Mouse (Mus musculus) embryonic facial prominence, embryonic 13.5 days (tissue): ENCODE data around the gene Rtkn2. TPM values are rescaled to one million over a fixed set of nuclear protein-coding genes. Genes with fewer than 3 reads are reported as not detected.

Experiments
- ATAC-seq: fragments of 200-750 bp; cut with Nextera tagmentation; 2 replicates; pipeline ENCODE4 v1.8.0; 2017; ENCODE audit warnings: low read depth; ENCODE audit not compliant: insufficient number of reproducible peaks, insufficient read depth, low FRiP score, low TSS enrichment
- H3K27ac ChIP-seq: fragments of 300-500 bp; sonication (generic); 2 replicates; pipeline ENCODE4 v1.5.1; 2015; ENCODE audit warnings: moderate library complexity, mild to moderate bottlenecking, inconsistent platforms
- H3K27me3 ChIP-seq: fragments of 300-500 bp; sonication (generic); 2 replicates; pipeline ENCODE4 v1.6.1; 2015; ENCODE audit warnings: mild to moderate bottlenecking, inconsistent platforms
- H3K36me3 ChIP-seq: fragments of 300-500 bp; sonication (generic); 2 replicates; pipeline ENCODE4 v1.6.1; 2015; ENCODE audit warnings: mild to moderate bottlenecking, inconsistent platforms
- H3K4me1 ChIP-seq: fragments of 300-500 bp; sonication (generic); 2 replicates; pipeline ENCODE4 v1.6.1; 2015; ENCODE audit warnings: inconsistent platforms
- H3K4me2 ChIP-seq: fragments of 300-500 bp; sonication (generic); 2 replicates; pipeline ENCODE4 v1.6.1; 2015; ENCODE audit warnings: moderate library complexity, mild to moderate bottlenecking, inconsistent platforms
- H3K4me3 ChIP-seq: fragments of 300-500 bp; sonication (generic); 2 replicates; pipeline ENCODE4 v1.5.1; 2015; ENCODE audit warnings: mild to moderate bottlenecking, inconsistent platforms
- H3K9ac ChIP-seq: fragments of 300-500 bp; sonication (generic); 2 replicates; pipeline ENCODE4 v1.6.1; 2015; ENCODE audit warnings: mild to moderate bottlenecking, inconsistent platforms
- H3K9me3 ChIP-seq: fragments of 300-500 bp; sonication (generic); 2 replicates; pipeline ENCODE4 v1.6.1; 2016; ENCODE audit warnings: inconsistent platforms
- WGBS: fragments of 180-500 bp; shearing (Covaris S2); methylation state at CpG from one replicate; pipeline ENCODE4 v1.1.7; 2015; ENCODE audit warnings: mixed read lengths; 5-methylcytosine and 5-hydroxymethylcytosine counted together
- polyA plus RNA-seq: library from polyadenylated mRNA; unstranded; fragments of >200 nt; fragmentation: Nextera tagmentation; extraction: Ambion mirVana; gene quantifications from 2 replicates; pipeline ENCODE4 v1.2.1, GENCODE M21; 2015

The Rtkn2 gene
- polyA plus RNA-seq = 9.2 and 9.8 TPM in 2 replicates

- no peaks in the 10 kb centered on the region for H3K27me3 ChIP-seq
- no peaks in the 10 kb centered on the region for H3K36me3 ChIP-seq
- peak within 1 kb of the TSS; percentile 74 for H3K4me3 ChIP-seq
- H3K9ac ChIP-seq = peak within 1 kb of the TSS; percentile 80
- ATAC-seq = peak; percentile 97
- H3K9me3 ChIP-seq = no peaks in the 10 kb centered on the region
- under 1% methylated on average over 57 of the region's 57 CpGs for WGBS
- peak within 1 kb of the TSS; percentile 66 for H3K27ac ChIP-seq
- H3K4me1 ChIP-seq = peaks cover 13% of the 10 kb centered on the region
- peak within 1 kb of the TSS; percentile 99 for H3K4me2 ChIP-seq
Observed at GRCm38 (mm10) chr10:67979401-67980157, at the start of gene Rtkn2. TSS of gene Rtkn2 (plus strand) at chr10:67979570.

GRCm38 (mm10) chr10:67931328-67931727, 48.0 kb upstream of the Rtkn2 start:
- H3K4me3 ChIP-seq = no peak overlapping the region
- no peaks in the 10 kb centered on the region for H3K9me3 ChIP-seq
- H3K27ac ChIP-seq = no peak overlapping the region
- H3K27me3 ChIP-seq = no peaks in the 10 kb centered on the region
- H3K4me1 ChIP-seq = no peaks in the 10 kb centered on the region
- no peak overlapping the region for H3K9ac ChIP-seq
- H3K36me3 ChIP-seq = no peaks in the 10 kb centered on the region
- no peak overlapping the region for H3K4me2 ChIP-seq
- no peak for ATAC-seq
- WGBS = 83% methylated on average over 4 of the region's 4 CpGs

GRCm38 (mm10) chr10:67932780-67933179, 46.6 kb upstream of the Rtkn2 start:
- H3K4me2 ChIP-seq = no peak overlapping the region
- no peak overlapping the region for H3K4me3 ChIP-seq

GRCm38 (mm10) chr10:67936944-67937343, 42.4 kb upstream of the Rtkn2 start:
- 64% methylated on average over 4 of the region's 4 CpGs for WGBS
- Histone ChIP-seq H3K36me3 (no peaks in the 10 kb centered on the region), H3K27ac (no peak overlapping the region), H3K9me3 (no peaks in the 10 kb centered on the region), H3K4me2 (no peak overlapping the region), H3K9ac (no peak overlapping the region), H3K4me1 (no peaks in the 10 kb centered on the region), H3K4me3 (no peak overlapping the region), H3K27me3 (no peaks in the 10 kb centered on the region)
- ATAC-seq = no peak

More at GRCm38 (mm10) chr10:67932780-67933179, 46.6 kb upstream of the Rtkn2 start:
- no peaks in the 10 kb centered on the region for H3K27me3 ChIP-seq
- 89% methylated on average over 11 of the region's 11 CpGs for WGBS
- H3K27ac ChIP-seq = no peak overlapping the region
- no peak overlapping the region for H3K9ac ChIP-seq
- H3K4me1 ChIP-seq = no peaks in the 10 kb centered on the region
- H3K9me3 ChIP-seq = no peaks in the 10 kb centered on the region
- ATAC-seq = no peak
- H3K36me3 ChIP-seq = no peaks in the 10 kb centered on the region

GRCm38 (mm10) chr10:67937775-67938174, 41.6 kb upstream of the Rtkn2 start:
- 90% methylated on average over 5 of the region's 5 CpGs for WGBS
- no peak overlapping the region for H3K4me2 ChIP-seq
- H3K9ac ChIP-seq = no peak overlapping the region
- H3K4me1 ChIP-seq = no peaks in the 10 kb centered on the region
- no peak overlapping the region for H3K4me3 ChIP-seq
- ATAC-seq = no peak
- no peak overlapping the region for H3K27ac ChIP-seq
- no peaks in the 10 kb centered on the region for H3K27me3 ChIP-seq
- H3K9me3 ChIP-seq = no peaks in the 10 kb centered on the region
- H3K36me3 ChIP-seq = no peaks in the 10 kb centered on the region

- no peak overlapping the region for H3K4me2 ChIP-seq
- no peak overlapping the region for H3K9ac ChIP-seq
- no peaks in the 10 kb centered on the region for H3K4me1 ChIP-seq
- no peaks in the 10 kb centered on the region for H3K36me3 ChIP-seq
- 71% methylated on average over 12 of the region's 12 CpGs for WGBS
- no peak overlapping the region for H3K27ac ChIP-seq
- ATAC-seq = no peak
- H3K27me3 ChIP-seq = no peaks in the 10 kb centered on the region
- no peak overlapping the region for H3K4me3 ChIP-seq
- no peaks in the 10 kb centered on the region for H3K9me3 ChIP-seq
Observed at GRCm38 (mm10) chr10:67939546-67939945, 39.8 kb upstream of the Rtkn2 start.

- Histone ChIP-seq H3K36me3 (no peaks in the 10 kb centered on the region), H3K4me1 (no peaks in the 10 kb centered on the region), H3K4me3 (no peak overlapping the region), H3K4me2 (no peak overlapping the region), H3K9ac (no peak overlapping the region), H3K27me3 (no peaks in the 10 kb centered on the region), H3K27ac (no peak overlapping the region), H3K9me3 (no peaks in the 10 kb centered on the region)
- 87% methylated on average over 4 of the region's 4 CpGs for WGBS
- no peak for ATAC-seq
Observed at GRCm38 (mm10) chr10:67943513-67943912, 35.9 kb upstream of the Rtkn2 start.

- Histone ChIP-seq H3K4me3 (no peak overlapping the region), H3K27ac (no peak overlapping the region), H3K4me1 (no peaks in the 10 kb centered on the region), H3K36me3 (no peaks in the 10 kb centered on the region), H3K9ac (no peak overlapping the region), H3K9me3 (no peaks in the 10 kb centered on the region), H3K4me2 (no peak overlapping the region), H3K27me3 (no peaks in the 10 kb centered on the region)
- 80% methylated on average over 8 of the region's 8 CpGs for WGBS
- ATAC-seq = no peak
Observed at GRCm38 (mm10) chr10:67950059-67950748, 29.2 kb upstream of the Rtkn2 start.

- Histone ChIP-seq H3K27me3 (no peaks in the 10 kb centered on the region), H3K27ac (no peak overlapping the region), H3K4me3 (no peak overlapping the region), H3K9me3 (no peaks in the 10 kb centered on the region), H3K36me3 (no peaks in the 10 kb centered on the region), H3K4me1 (no peaks in the 10 kb centered on the region), H3K4me2 (no peak overlapping the region), H3K9ac (no peak overlapping the region)
- ATAC-seq = no peak
- 73% methylated on average over 4 of the region's 4 CpGs for WGBS
Observed at GRCm38 (mm10) chr10:67951690-67952089, 27.7 kb upstream of the Rtkn2 start.

GRCm38 (mm10) chr10:67955982-67956381, 23.4 kb upstream of the Rtkn2 start:
- WGBS = 95% methylated on average over 2 of the region's 2 CpGs
- Histone ChIP-seq H3K4me3 (no peak overlapping the region), H3K4me2 (no peak overlapping the region), H3K27ac (no peak overlapping the region), H3K36me3 (no peaks in the 10 kb centered on the region), H3K9ac (no peak overlapping the region), H3K4me1 (0 out of 2 replicates have a peak, but pooled peaks cover 4% of the 10 kb centered on the region), H3K9me3 (no peaks in the 10 kb centered on the region), H3K27me3 (no peaks in the 10 kb centered on the region)
- no peak for ATAC-seq

- Histone ChIP-seq H3K36me3 (no peaks in the 10 kb centered on the region), H3K4me1 (0 out of 2 replicates have a peak, but pooled peaks cover 4% of the 10 kb centered on the region), H3K4me2 (no peak overlapping the region), H3K9ac (no peak overlapping the region), H3K27me3 (no peaks in the 10 kb centered on the region), H3K27ac (no peak overlapping the region), H3K4me3 (no peak overlapping the region), H3K9me3 (no peaks in the 10 kb centered on the region)
- 70% methylated on average over 3 of the region's 3 CpGs for WGBS
- no peak for ATAC-seq
Observed at GRCm38 (mm10) chr10:67959982-67960381, 19.4 kb upstream of the Rtkn2 start.

GRCm38 (mm10) chr10:67962496-67962895, 16.9 kb upstream of the Rtkn2 start:
- WGBS = 38% methylated on average over 10 of the region's 10 CpGs
- H3K27ac ChIP-seq = no peak overlapping the region
- no peaks in the 10 kb centered on the region for H3K9me3 ChIP-seq

More at GRCm38 (mm10) chr10:67962496-67962895, 16.9 kb upstream of the Rtkn2 start:
- Histone ChIP-seq H3K36me3 (no peaks in the 10 kb centered on the region), H3K4me2 (no peak overlapping the region), H3K9ac (no peak overlapping the region), H3K27me3 (no peaks in the 10 kb centered on the region), H3K4me1 (0 out of 2 replicates have a peak, but pooled peaks cover 4% of the 10 kb centered on the region), H3K4me3 (no peak overlapping the region)
- ATAC-seq = no peak
